Mouse (Mus musculus) embryonic stem cell, embryonic (primary cell): ENCODE results near the gene Tssk2.

Experiments
- CTCF ChIA-PET, 4 experiments: fragments of 300-600 bp in 2 of 4; fragments of 350-600 bp in 2 of 4; sonication (Branson Sonifier 250); formaldehyde crosslinking; loops; one replicate each; lab custom pipeline; 2022; ENCODE audit warnings: inconsistent platforms in 2 of 4; lab: Charles Lee
- POLR2A ChIA-PET, 4 experiments: fragments of 300-600 bp in 2 of 4; fragments of 350-600 bp in 2 of 4; sonication (Branson Sonifier 250); formaldehyde crosslinking; loops; one replicate each; lab custom pipeline; 2022; ENCODE audit warnings: antibody characterized with exemption in 4 of 4, inconsistent platforms in 1 of 4; lab: Charles Lee

Tssk2 gene

GRCm38 (mm10) chr16:17889689-17890341 lies 8.6 kb upstream of the Tssk2 start:
- CTCF ChIA-PET = interaction anchor here in 1 of 4 experiments (0.7 kb wide), 1 partner anchor 670 kb away, joined by 6 read pairs; no protein-coding TSS in a partner anchor
- POLR2A ChIA-PET = interaction anchor here in 2 of 4 experiments (0.7 to 4.6 kb wide), 14 partner anchors 9 to 199 kb away, joined by 3 to 52 read pairs (median 11); partner anchors contain the start of genes Slc25a1 (in 2 of the 2), Ess2 (in 1 of the 2) and Klhl22 (in 1 of the 2)

GRCm38 (mm10) chr16:17890342-17890727 lies 8.1 kb upstream of the Tssk2 start:
- ChIA-PET CTCF (interaction anchor here in 2 of 4 experiments (0.7 to 2.8 kb wide), 2 partner anchors 41 to 670 kb away, joined by 6 to 14 read pairs; no protein-coding TSS in a partner anchor), POLR2A (interaction anchor here (0.6 to 4.6 kb wide), 36 partner anchors 8 to 922 kb away, joined by 3 to 52 read pairs (median 8); partner anchors contain the start of genes Ess2 (in 2 of the 4), Slc25a1 (in 2 of the 4), Cdc45 (in 1 of the 4) and Gsc2 (in 1 of the 4))

- ChIA-PET POLR2A (interaction anchor here (0.6 to 4.6 kb wide), 100 partner anchors 8 to 921 kb away, joined by 3 to 52 read pairs (median 5); partner anchors contain the start of genes Ess2 (in 3 of the 4), Gsc2 (in 3 of the 4), Slc25a1 (in 3 of the 4) and Cdc45 (in 1 of the 4)), CTCF (interaction anchor here in 3 of 4 experiments (0.5 to 2.8 kb wide), 23 partner anchors 9 to 744 kb away, joined by 3 to 14 read pairs (median 4); partner anchors contain the start of genes Ccdc116 (in 1 of the 3), Dgcr6 (in 1 of the 3), Ess2 (in 1 of the 3) and Slc25a1 (in 1 of the 3))
Observed at GRCm38 (mm10) chr16:17890917-17891566, 7.4 kb upstream of the Tssk2 start.

GRCm38 (mm10) chr16:17891567-17891959 lies 6.9 kb upstream of the Tssk2 start, which contains the start of gene Gm20518:
Gene Gm20518 (minus strand): TSS chr16:17891671.
- POLR2A ChIA-PET = interaction anchor here (0.6 to 4.6 kb wide), 103 partner anchors 8 to 921 kb away, joined by 3 to 52 read pairs (median 5); partner anchors contain the start of genes Ess2 (in 3 of the 4), Gsc2 (in 3 of the 4), Slc25a1 (in 3 of the 4) and Cdc45 (in 1 of the 4)
- CTCF ChIA-PET = interaction anchor here (0.5 to 2.8 kb wide), 24 partner anchors 8 to 744 kb away, joined by 3 to 14 read pairs (median 4); partner anchors contain the start of genes Ccdc116 (in 1 of the 4), Dgcr6 (in 1 of the 4), Ess2 (in 1 of the 4) and Slc25a1 (in 1 of the 4)

GRCm38 (mm10) chr16:17892606-17893005 lies 5.8 kb upstream of the Tssk2 start:
- POLR2A ChIA-PET = interaction anchor here (1.1 to 4.6 kb wide), 43 partner anchors 7 to 362 kb away, joined by 3 to 52 read pairs (median 7); partner anchors contain the start of genes Ess2 (in 3 of the 4), Slc25a1 (in 3 of the 4), Gsc2 (in 1 of the 4) and Thap7 (in 1 of the 4)
- CTCF ChIA-PET = interaction anchor here in 2 of 4 experiments (1.4 to 2.8 kb wide), 7 partner anchors 36 to 318 kb away, joined by 4 to 14 read pairs (median 5); partner anchors contain the start of gene Slc25a1 (in 1 of the 2)

GRCm38 (mm10) chr16:17893923-17894322 lies 4.5 kb upstream of the Tssk2 start, which contains the start of gene Tssk1:
Gene Tssk1 (plus strand): TSS chr16:17894223.
- CTCF ChIA-PET = no interaction called here

GRCm38 (mm10) chr16:17896091-17896490 lies 2.3 kb upstream of the Tssk2 start:
- ChIA-PET CTCF (no interaction called here), POLR2A (interaction anchor here in 2 of 4 experiments (0.6 to 2.4 kb wide), 8 partner anchors 10 to 549 kb away, joined by 3 to 8 read pairs (median 4); partner anchors contain the start of genes Gsc2 (in 1 of the 2) and Slc25a1 (in 1 of the 2))

More at GRCm38 (mm10) chr16:17893923-17894322, 4.5 kb upstream of the Tssk2 start, which contains the start of gene Tssk1:
- POLR2A ChIA-PET = interaction anchor here in 2 of 4 experiments (0.6 to 2.4 kb wide), 4 partner anchors 9 to 195 kb away, joined by 3 to 8 read pairs (median 6); no protein-coding TSS in a partner anchor

GRCm38 (mm10) chr16:17911052-17911595 lies 12.7 kb downstream of the Tssk2 start, which contains the start of gene Ess2:
Gene Ess2 (minus strand): TSS chr16:17911348.
- CTCF ChIA-PET = interaction anchor here (0.6 to 3.3 kb wide), 17 partner anchors 9 to 167 kb away, joined by 3 to 24 read pairs (median 5); partner anchors contain the start of genes Slc25a1 (in 2 of the 4) and Gm20518 (in 1 of the 4)
- POLR2A ChIA-PET = interaction anchor here (0.6 to 13.2 kb wide), 25 partner anchors 8 to 348 kb away, joined by 3 to 180 read pairs (median 6); partner anchors contain the start of genes Gm20518 (in 3 of the 4), Slc25a1 (in 3 of the 4) and Prodh (in 1 of the 4)

GRCm38 (mm10) chr16:17914307-17915249 lies 16.1 kb downstream of the Tssk2 start, which contains the start of gene Gsc2:
Gene Gsc2 (minus strand): TSS chr16:17915059.
- ChIA-PET CTCF (interaction anchor here (0.6 to 1.6 kb wide), 11 partner anchors 13 to 354 kb away, joined by 3 to 15 read pairs (median 3); partner anchors contain the start of genes Slc25a1 (in 2 of the 4), Gm20518 (in 1 of the 4) and Lrrc74b (in 1 of the 4)), POLR2A (interaction anchor here in 3 of 4 experiments (0.7 to 13.2 kb wide), 19 partner anchors 9 to 651 kb away, joined by 3 to 180 read pairs (median 5); partner anchors contain the start of genes Gm20518 (in 3 of the 3), Slc25a1 (in 3 of the 3) and Dgcr6 (in 1 of the 3))

GRCm38 (mm10) chr16:17920586-17920985 lies 22.1 kb downstream of the Tssk2 start:
- ChIA-PET POLR2A (interaction anchor here in 3 of 4 experiments (0.5 to 13.2 kb wide), 31 partner anchors 4 to 328 kb away, joined by 3 to 180 read pairs (median 5); partner anchors contain the start of genes Ess2 (in 2 of the 3), Gm20518 (in 2 of the 3), Ranbp1 (in 2 of the 3) and Trmt2a (in 2 of the 3)), CTCF (interaction anchor here in 3 of 4 experiments (1.4 to 3.1 kb wide), 8 partner anchors 8 to 132 kb away, joined by 5 to 24 read pairs (median 8); partner anchors contain the start of genes Dgcr6 (in 1 of the 3), Ess2 (in 1 of the 3) and Slc25a1 (in 1 of the 3))

- ChIA-PET POLR2A (interaction anchor here (0.6 to 13.2 kb wide), 83 partner anchors 5 to 470 kb away, joined by 3 to 180 read pairs (median 4); partner anchors contain the start of genes Ess2 (in 3 of the 4), Ranbp1 (in 3 of the 4), Trmt2a (in 3 of the 4) and Gm20518 (in 2 of the 4)), CTCF (interaction anchor here (0.6 to 3.1 kb wide), 29 partner anchors 8 to 339 kb away, joined by 3 to 24 read pairs (median 5); partner anchors contain the start of genes Ess2 (in 2 of the 4), Dgcr6 (in 1 of the 4), Gm20518 (in 1 of the 4) and Prodh (in 1 of the 4))
Observed at GRCm38 (mm10) chr16:17921325-17922162, 23.1 kb downstream of the Tssk2 start.

GRCm38 (mm10) chr16:17922163-17922538 lies 23.7 kb downstream of the Tssk2 start:
- ChIA-PET POLR2A (interaction anchor here (0.6 to 13.2 kb wide), 65 partner anchors 4 to 425 kb away, joined by 3 to 180 read pairs (median 4); partner anchors contain the start of genes Ess2 (in 3 of the 4), Ranbp1 (in 3 of the 4), Trmt2a (in 3 of the 4) and Gm20518 (in 2 of the 4)), CTCF (interaction anchor here (0.6 to 3.1 kb wide), 27 partner anchors 7 to 340 kb away, joined by 3 to 24 read pairs (median 5); partner anchors contain the start of genes Ess2 (in 2 of the 4), Dgcr6 (in 1 of the 4), Gm20518 (in 1 of the 4) and Prodh (in 1 of the 4))

- POLR2A ChIA-PET = interaction anchor here in 3 of 4 experiments (0.6 to 11.3 kb wide), 72 partner anchors 8 to 522 kb away, joined by 3 to 180 read pairs (median 6); partner anchors contain the start of genes Ess2 (in 3 of the 3), Gm20518 (in 3 of the 3), Gsc2 (in 3 of the 3) and Dgcr6 (in 2 of the 3)
- CTCF ChIA-PET = interaction anchor here in 3 of 4 experiments (0.6 to 4.1 kb wide), 26 partner anchors 7 to 283 kb away, joined by 3 to 61 read pairs (median 7); partner anchors contain the start of genes Ess2 (in 2 of the 3), Dgcr6 (in 1 of the 3), Gm20518 (in 1 of the 3) and Gsc2 (in 1 of the 3)
Observed at GRCm38 (mm10) chr16:17927351-17928082, 29.1 kb downstream of the Tssk2 start.
